In the genomic region with DNA sequence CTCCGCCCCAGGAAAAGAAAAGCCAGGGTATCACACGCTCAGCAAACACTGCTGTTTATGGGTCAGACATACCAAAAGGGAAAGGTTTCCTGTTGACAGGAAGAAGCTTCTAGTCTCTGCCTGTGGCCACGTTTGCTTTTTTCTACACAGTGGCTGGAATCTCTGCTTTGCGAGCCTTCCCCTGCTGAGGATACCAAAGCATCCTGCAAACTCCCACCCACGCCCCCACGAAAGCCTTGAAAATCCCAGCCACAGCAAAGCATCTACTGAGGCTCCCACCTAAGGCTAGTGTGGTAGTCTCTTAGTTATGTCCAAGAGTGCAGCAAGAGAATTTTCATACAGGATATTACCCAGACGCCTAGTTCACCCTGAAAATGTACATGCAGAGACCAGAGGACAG, we compare ENCODE assay signal across 20 mouse cellular contexts.
DNase-seq lines count a peak whose midpoint lies in the region; ATAC-seq and TF ChIP-seq lines count a peak whose summit lies in the region.
"Had no signal": no experiment of that assay in that cellular context is flagged by ENCODE, and none has a peak within 500 bp of the region (broad histone marks: within the 10 kb centered on the region; RNA-seq: fewer than 3 reads in every experiment).

No protein-coding gene starts in this region.

- no peak overlapping the region for H3K9ac ChIP-seq in intestine, embryonic 15.5 days
- H3K9ac ChIP-seq in intestine, postnatal 0 days (ENCODE audit: low read depth, low read length) = no peak overlapping the region
- no peak overlapping the region for H3K9ac ChIP-seq in liver, embryonic 16.5 days (ENCODE audit: low read depth, low read length)
- H3K9ac ChIP-seq in liver, embryonic 12.5 days = no peak overlapping the region
- H3K9ac ChIP-seq: embryonic facial prominence, embryonic 13.5 days; liver, embryonic 15.5 days; neural tube, embryonic 12.5 days had no signal

- H3K4me3 ChIP-seq in intestine, embryonic 15.5 days (replicated peaks) = no peak overlapping the region
- H3K4me3 ChIP-seq in intestine, postnatal 0 days (ENCODE audit: low read depth, low read length) = no peak overlapping the region
- no peak overlapping the region for H3K4me3 ChIP-seq in liver, embryonic 16.5 days (ENCODE audit: low read depth, low read length)
- H3K4me3 ChIP-seq in liver, embryonic 12.5 days = no peak overlapping the region
- H3K4me3 ChIP-seq: embryonic facial prominence, embryonic 13.5 days; gastrocnemius, adult 2 months; liver, embryonic 15.5 days; neural tube, embryonic 12.5 days had no signal

- TF ChIP-seq CTCF in intestine, postnatal 0 days (IDR thresholded peaks at IDR 0.05; ENCODE audit: low read depth) = no peak

- WGBS in intestine, embryonic 15.5 days = 37% methylated on average over 7 of the region's 7 CpGs
- 48% methylated on average over 7 of the region's 7 CpGs for WGBS in intestine, postnatal 0 days
- WGBS in liver, embryonic 16.5 days (ENCODE audit: insufficient replicate concordance) = 27% methylated on average over 7 of the region's 7 CpGs
- 31% methylated on average over 7 of the region's 7 CpGs for WGBS in liver, embryonic 12.5 days (ENCODE audit: insufficient replicate concordance)

- no peak overlapping the region for H3K4me2 ChIP-seq in intestine, embryonic 15.5 days (replicated peaks)
- H3K4me2 ChIP-seq in intestine, postnatal 0 days (replicated peaks; ENCODE audit: low read depth) = no peak overlapping the region
- H3K4me2 ChIP-seq in liver, embryonic 16.5 days (ENCODE audit: low read depth, low read length) = no peak overlapping the region
- no peak overlapping the region for H3K4me2 ChIP-seq in liver, embryonic 12.5 days
- H3K4me2 ChIP-seq: embryonic facial prominence, embryonic 13.5 days; midbrain, embryonic 11.5 days; neural tube, embryonic 12.5 days had no signal

- DNase-seq in right cerebral cortex, adult 2 months (ENCODE audit: low spot score in 2 of 2) = peak; percentile 23 to 38
- DNase-seq in right cerebral cortex, postnatal 25 days = no peak
- no peak for DNase-seq in layer of hippocampus, postnatal 10 days (ENCODE audit: low spot score in 2 of 2)
- DNase-seq: adrenal gland, postnatal 25 days; cerebellum, adult 9-11 months; gastrocnemius, adult 2 months; heart, postnatal 36 days; left cerebral cortex, postnatal 4 days; right cerebral cortex, postnatal 14 days; thymus, postnatal 14 days had no signal

- no peak for ATAC-seq in intestine, embryonic 15.5 days
- ATAC-seq in intestine, postnatal 0 days = no peak
- ATAC-seq in liver, embryonic 16.5 days (ENCODE audit: low read depth) = 0 out of 2 replicates have a peak, but pooled peaks have one; percentile 32
- ATAC-seq in liver, embryonic 12.5 days = no peak
- ATAC-seq: forebrain, embryonic 16.5 days; hindbrain, embryonic 16.5 days had no signal

- no peaks in the 10 kb centered on the region for H3K27me3 ChIP-seq in intestine, embryonic 15.5 days (replicated peaks)
- H3K27me3 ChIP-seq in intestine, postnatal 0 days (replicated peaks; ENCODE audit: control insufficient read depth, insufficient read depth, low read length) = no peaks in the 10 kb centered on the region
- no peaks in the 10 kb centered on the region for H3K27me3 ChIP-seq in liver, embryonic 16.5 days (ENCODE audit: control insufficient read depth, insufficient read depth, low read depth, low read length)
- peaks cover 8% of the 10 kb centered on the region; the same call in 1 of the 2 replicates for H3K27me3 ChIP-seq in liver, embryonic 12.5 days (replicated peaks)
- H3K27me3 ChIP-seq: embryonic facial prominence, embryonic 13.5 days; liver, embryonic 15.5 days had no signal

- no peaks in the 10 kb centered on the region for H3K36me3 ChIP-seq in intestine, embryonic 15.5 days
- H3K36me3 ChIP-seq in intestine, postnatal 0 days (ENCODE audit: control insufficient read depth, insufficient read depth) = no peaks in the 10 kb centered on the region
- no peaks in the 10 kb centered on the region for H3K36me3 ChIP-seq in liver, embryonic 16.5 days (ENCODE audit: control insufficient read depth, insufficient read depth)
- H3K36me3 ChIP-seq in liver, embryonic 12.5 days = no peaks in the 10 kb centered on the region
- H3K36me3 ChIP-seq: embryonic facial prominence, embryonic 13.5 days; liver, embryonic 15.5 days; neural tube, embryonic 12.5 days had no signal

- H3K9me3 ChIP-seq in intestine, embryonic 15.5 days = no peaks in the 10 kb centered on the region
- no peaks in the 10 kb centered on the region for H3K9me3 ChIP-seq in intestine, postnatal 0 days (ENCODE audit: control insufficient read depth)
- H3K9me3 ChIP-seq in liver, embryonic 16.5 days (replicated peaks; ENCODE audit: control insufficient read depth, low read length) = no peaks in the 10 kb centered on the region
- no peaks in the 10 kb centered on the region for H3K9me3 ChIP-seq in liver, embryonic 12.5 days (replicated peaks)
- H3K9me3 ChIP-seq: embryonic facial prominence, embryonic 13.5 days; liver, embryonic 15.5 days; neural tube, embryonic 12.5 days had no signal

- H3K4me1 ChIP-seq in intestine, embryonic 15.5 days (replicated peaks) = 0 out of 2 replicates have a peak, but pooled peaks cover 7% of the 10 kb centered on the region
- no peaks in the 10 kb centered on the region for H3K4me1 ChIP-seq in intestine, postnatal 0 days (replicated peaks; ENCODE audit: control insufficient read depth, insufficient read depth, low read length)
- peaks cover 3% of the 10 kb centered on the region; the same call in 1 of the 2 replicates for H3K4me1 ChIP-seq in liver, embryonic 16.5 days (ENCODE audit: control insufficient read depth, low read depth, low read length)
- H3K4me1 ChIP-seq in liver, embryonic 12.5 days = peaks cover 11% of the 10 kb centered on the region
- H3K4me1 ChIP-seq: liver, embryonic 15.5 days had no signal

- peak overlapping the region; percentile 15; the same call in 1 of the 2 replicates for H3K27ac ChIP-seq in intestine, embryonic 15.5 days
- no peak overlapping the region for H3K27ac ChIP-seq in intestine, postnatal 0 days (ENCODE audit: low read depth, low read length)
- no peak overlapping the region; the same call in 1 of the 2 replicates for H3K27ac ChIP-seq in liver, embryonic 16.5 days (ENCODE audit: low read length)
- H3K27ac ChIP-seq in liver, embryonic 12.5 days = no peak overlapping the region
- H3K27ac ChIP-seq: embryonic facial prominence, embryonic 13.5 days; gastrocnemius, adult 2 months; neural tube, embryonic 12.5 days had no signal

Comparison
In these comparisons a context has a peak if more than half of its experiments do, and no peak if none do; other contexts are left out.
1. DNase-seq: peak in right cerebral cortex, adult 2 months (2 of 2); none in right cerebral cortex, postnatal 25 days (single experiment) and layer of hippocampus, postnatal 10 days (0 of 2).